Mouse (Mus musculus): ENCODE measurements around the gene St13. TPM values are rescaled to one million over a fixed set of nuclear protein-coding genes. Genes with fewer than 3 reads are reported as not detected.

St13 gene
- polyA plus RNA-seq, 1 experiment = 228 TPM

DNA sequence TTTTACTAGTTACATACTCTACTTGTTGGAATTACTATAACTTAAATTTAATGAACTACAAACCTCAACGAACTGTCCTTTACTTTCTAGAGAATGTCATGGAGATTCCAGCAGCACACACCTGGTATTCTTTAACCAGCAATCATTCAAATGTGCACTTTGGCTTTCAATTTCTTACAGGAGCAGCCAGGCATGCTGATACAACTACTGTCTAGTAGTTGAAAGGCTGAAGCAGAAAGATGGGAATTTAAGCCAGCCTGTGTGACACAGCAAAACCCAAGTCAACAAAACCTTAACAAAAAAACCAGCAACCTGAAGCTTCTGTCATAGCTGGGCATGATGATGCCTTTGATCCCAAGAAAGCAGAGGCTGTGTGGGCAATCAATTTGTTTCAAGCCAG, 37.4 kb downstream of the St13 start:
- Histone ChIP-seq H3K4me3 (no peak overlapping the region), H3ac (ENCODE audit: control insufficient read depth, insufficient read length) (no peak overlapping the region), H3K36me3 (ENCODE audit: control insufficient read depth, insufficient read depth) (peaks cover 47% of the 10 kb centered on the region), H3K4me2 (ENCODE audit: low read depth) (no peak overlapping the region), H3K79me2 (ENCODE audit: control insufficient read depth, insufficient read depth) (peaks cover 28% of the 10 kb centered on the region), H3K27me3 (ENCODE audit: control insufficient read depth, insufficient read depth, insufficient read length) (no peaks in the 10 kb centered on the region)
- no peak for TF ChIP-seq REST (IDR thresholded peaks at IDR 0.05; ENCODE audit: insufficient read depth, insufficient read length)
- no peak for TF ChIP-seq POLR2A (IDR thresholded peaks at IDR 0.05; ENCODE audit: insufficient read length, low read depth)
- no peak for TF ChIP-seq MAX (IDR thresholded peaks at IDR 0.05; ENCODE audit: low read depth)

DNA sequence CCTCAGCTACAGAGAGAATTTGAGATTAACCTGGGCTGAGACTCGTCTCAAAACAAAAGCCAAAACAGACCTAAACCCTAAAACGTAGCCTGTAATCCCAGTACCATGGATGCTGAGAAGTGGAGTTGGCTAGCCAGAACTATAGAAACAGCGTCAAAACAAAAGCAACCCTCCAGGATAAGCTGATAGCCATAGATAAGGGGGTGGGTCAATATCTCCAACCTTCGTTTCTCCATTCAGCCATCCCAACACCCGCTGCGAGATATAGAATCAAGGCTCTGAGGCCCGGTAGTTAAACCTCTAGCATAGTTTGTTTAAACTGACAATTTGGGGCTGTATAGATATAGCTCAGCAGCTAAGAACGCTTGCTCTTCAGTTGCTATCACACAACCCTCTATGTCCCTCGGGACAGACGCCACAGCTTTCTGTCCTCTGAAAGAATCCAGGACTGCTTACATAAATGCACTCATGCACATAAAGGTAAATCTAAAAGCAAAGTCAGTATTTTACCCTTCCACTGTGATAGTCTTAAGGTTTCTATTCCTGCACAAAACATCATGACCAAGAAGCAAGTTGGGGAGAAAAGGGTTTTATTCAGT, 38.4 kb downstream of the St13 start:
- H3K4me2 ChIP-seq (ENCODE audit: low read depth) = peak overlapping the region; percentile 93
- H3K36me3 ChIP-seq (ENCODE audit: control insufficient read depth, insufficient read depth) = peaks cover 37% of the 10 kb centered on the region
- no peak overlapping the region for H3K4me3 ChIP-seq
- H3K79me2 ChIP-seq (ENCODE audit: control insufficient read depth, insufficient read depth) = peaks cover 29% of the 10 kb centered on the region
- TF ChIP-seq TCF12 (IDR thresholded peaks at IDR 0.05; ENCODE audit: insufficient read depth, poor library complexity, severe bottlenecking) (no peak), USF1 (IDR thresholded peaks at IDR 0.05; ENCODE audit: low read depth) (no peak), POLR2AphosphoS2 (IDR thresholded peaks at IDR 0.05; ENCODE audit: insufficient read length, low read depth) (no peak), POLR2A (IDR thresholded peaks at IDR 0.05; ENCODE audit: insufficient read length, low read depth) (no peak), TCF3 (IDR thresholded peaks at IDR 0.05; ENCODE audit: insufficient read length, low read depth) (no peak), MYOG (IDR thresholded peaks at IDR 0.05; ENCODE audit: control insufficient read depth in 1 of 3, insufficient read depth in 1 of 3, insufficient read length in 2 of 3, low read depth in 2 of 3) (no peak), REST (IDR thresholded peaks at IDR 0.05; ENCODE audit: insufficient read depth, insufficient read length) (no peak), SRF (IDR thresholded peaks at IDR 0.05; ENCODE audit: control insufficient read depth, insufficient read length, low read depth) (no peak), MAX (IDR thresholded peaks at IDR 0.05; ENCODE audit: low read depth) (no peak), E2F4 (IDR thresholded peaks at IDR 0.05; ENCODE audit: insufficient read depth) (no peak), CEBPB (IDR thresholded peaks at IDR 0.05; ENCODE audit: insufficient read depth, poor library complexity, severe bottlenecking) (no peak), MYOD1 (IDR thresholded peaks at IDR 0.05; ENCODE audit: control insufficient read depth in 1 of 3, insufficient read length in 2 of 3, low read depth in 2 of 3) (no peak)
- H3ac ChIP-seq (ENCODE audit: control insufficient read depth, insufficient read length) = no peak overlapping the region
- H3K27me3 ChIP-seq (ENCODE audit: control insufficient read depth, insufficient read depth, insufficient read length) = no peaks in the 10 kb centered on the region

DNA sequence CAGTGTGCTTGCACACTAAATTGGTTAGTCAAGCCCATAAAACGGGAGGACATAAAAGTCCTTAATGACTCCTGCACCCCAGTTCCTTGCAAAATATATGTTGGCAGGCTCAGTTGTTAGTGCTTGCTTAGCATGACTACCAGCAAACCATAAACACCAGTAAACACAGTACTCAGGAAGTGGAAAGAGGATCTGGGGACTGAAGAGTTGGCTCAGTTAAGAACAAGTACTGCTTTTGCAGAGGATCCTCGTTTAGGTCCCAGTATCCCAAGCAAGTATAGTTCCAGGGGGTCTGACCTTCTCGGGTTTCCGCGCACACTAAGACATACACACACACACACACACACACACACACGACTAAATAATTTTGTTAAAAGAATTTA, 38.9 kb downstream of the St13 start:
- TF ChIP-seq CEBPB (IDR thresholded peaks at IDR 0.05; ENCODE audit: insufficient read depth, poor library complexity, severe bottlenecking) (no peak), E2F4 (IDR thresholded peaks at IDR 0.05; ENCODE audit: insufficient read depth) (no peak), REST (IDR thresholded peaks at IDR 0.05; ENCODE audit: insufficient read depth, insufficient read length) (no peak), MAX (IDR thresholded peaks at IDR 0.05; ENCODE audit: low read depth) (no peak), POLR2A (IDR thresholded peaks at IDR 0.05; ENCODE audit: insufficient read length, low read depth) (no peak), POLR2AphosphoS2 (IDR thresholded peaks at IDR 0.05; ENCODE audit: insufficient read length, low read depth) (no peak), MYOG (IDR thresholded peaks at IDR 0.05; ENCODE audit: control insufficient read depth in 1 of 3, insufficient read depth in 1 of 3, insufficient read length in 2 of 3, low read depth in 2 of 3) (no peak), MYOD1 (IDR thresholded peaks at IDR 0.05; ENCODE audit: control insufficient read depth in 1 of 3, insufficient read length in 2 of 3, low read depth in 2 of 3) (no peak), TCF12 (IDR thresholded peaks at IDR 0.05; ENCODE audit: insufficient read depth, poor library complexity, severe bottlenecking) (no peak), TCF3 (IDR thresholded peaks at IDR 0.05; ENCODE audit: insufficient read length, low read depth) (no peak), USF1 (IDR thresholded peaks at IDR 0.05; ENCODE audit: low read depth) (no peak), SRF (IDR thresholded peaks at IDR 0.05; ENCODE audit: control insufficient read depth, insufficient read length, low read depth) (no peak)
- H3K79me2 ChIP-seq (ENCODE audit: control insufficient read depth, insufficient read depth) = peaks cover 29% of the 10 kb centered on the region
- peaks cover 33% of the 10 kb centered on the region for H3K36me3 ChIP-seq (ENCODE audit: control insufficient read depth, insufficient read depth)
- no peaks in the 10 kb centered on the region for H3K27me3 ChIP-seq (ENCODE audit: control insufficient read depth, insufficient read depth, insufficient read length)
- H3K4me2 ChIP-seq (ENCODE audit: low read depth) = peak overlapping the region; percentile 93
- peak overlapping the region; percentile 41 for H3ac ChIP-seq (ENCODE audit: control insufficient read depth, insufficient read length)
- peak overlapping the region; percentile 53 for H3K4me3 ChIP-seq

DNA sequence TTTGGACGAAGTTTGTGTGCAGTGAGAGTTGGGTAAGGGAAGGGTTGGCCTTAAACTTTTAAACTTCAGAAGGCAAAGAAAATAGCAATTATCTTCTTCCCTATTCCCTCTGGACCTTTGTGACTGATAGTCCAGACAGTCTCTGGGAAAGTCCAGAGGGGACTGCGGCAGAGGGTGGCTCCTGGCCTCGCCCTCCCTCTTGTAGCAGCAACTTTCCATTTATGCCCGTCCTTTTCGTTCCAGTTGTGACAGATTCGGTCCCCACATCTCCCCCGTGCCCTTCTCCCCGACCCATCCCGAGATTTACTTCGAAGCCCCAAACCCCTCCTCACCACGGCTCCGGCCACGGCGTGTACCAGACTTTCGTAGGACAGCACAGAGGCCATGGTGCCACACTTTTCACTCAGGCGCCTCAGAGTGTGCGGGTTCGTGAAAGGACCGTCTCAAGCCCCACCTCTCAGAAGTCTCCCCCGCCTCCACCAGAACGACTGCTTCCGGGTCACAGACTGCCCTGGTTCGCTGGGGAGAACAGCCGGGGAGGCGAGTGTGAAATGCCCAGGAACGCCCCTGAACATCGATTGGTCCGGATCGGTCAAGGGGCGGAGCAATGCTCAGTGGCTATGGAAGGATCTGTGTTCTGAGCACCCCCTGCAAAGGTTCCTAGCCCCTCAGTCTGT, 39.4 kb downstream of the St13 start, which contains the start of gene Slc25a17:
Gene Slc25a17 (minus strand): TSS at position 468 of the 677 bp plus-strand sequence.
- Histone ChIP-seq H3K4me3 (peak within 1 kb of the TSS; percentile 53), H3ac (ENCODE audit: control insufficient read depth, insufficient read length) (peak within 1 kb of the TSS; percentile 41), H3K36me3 (ENCODE audit: control insufficient read depth, insufficient read depth) (peaks cover 27% of the 10 kb centered on the region), H3K27me3 (ENCODE audit: control insufficient read depth, insufficient read depth, insufficient read length) (no peaks in the 10 kb centered on the region), H3K4me2 (ENCODE audit: low read depth) (peak within 1 kb of the TSS; percentile 93), H3K79me2 (ENCODE audit: control insufficient read depth, insufficient read depth) (peaks cover 29% of the 10 kb centered on the region)
- TF ChIP-seq POLR2AphosphoS2 (IDR thresholded peaks at IDR 0.05; ENCODE audit: insufficient read length, low read depth) (peak; percentile 82), POLR2A (IDR thresholded peaks at IDR 0.05; ENCODE audit: insufficient read length, low read depth) (peak; percentile 90), SRF (IDR thresholded peaks at IDR 0.05; ENCODE audit: control insufficient read depth, insufficient read length, low read depth) (no peak), MYOG (IDR thresholded peaks at IDR 0.05; ENCODE audit: control insufficient read depth in 1 of 3, insufficient read depth in 1 of 3, insufficient read length in 2 of 3, low read depth in 2 of 3) (peak in 2 of 3 experiments; percentile 41 to 67), REST (IDR thresholded peaks at IDR 0.05; ENCODE audit: insufficient read depth, insufficient read length) (no peak)

DNA sequence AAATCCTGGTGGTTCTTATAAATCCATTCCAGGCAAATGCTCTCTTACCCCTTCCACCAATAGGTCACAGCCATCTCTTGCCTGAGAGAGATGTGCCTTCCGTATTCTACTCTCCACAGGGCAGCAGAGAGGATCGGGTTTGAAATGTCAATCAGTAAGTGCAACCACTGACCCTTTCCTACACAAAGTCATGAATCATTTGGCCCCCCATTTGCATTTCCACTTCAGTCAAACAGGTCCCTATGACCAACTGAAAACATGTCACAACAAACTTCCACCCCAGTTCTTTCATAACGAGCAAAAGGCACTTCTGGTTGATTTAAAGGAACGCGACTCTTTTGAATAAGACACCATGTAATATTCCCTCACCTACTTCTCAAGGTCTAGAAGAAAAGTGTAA, 40.5 kb downstream of the St13 start:
- Histone ChIP-seq H3K36me3 (ENCODE audit: control insufficient read depth, insufficient read depth) (peaks cover 17% of the 10 kb centered on the region), H3K4me2 (ENCODE audit: low read depth) (peak overlapping the region; percentile 93), H3K27me3 (ENCODE audit: control insufficient read depth, insufficient read depth, insufficient read length) (no peaks in the 10 kb centered on the region), H3ac (ENCODE audit: control insufficient read depth, insufficient read length) (peak overlapping the region; percentile 41), H3K79me2 (ENCODE audit: control insufficient read depth, insufficient read depth) (peaks cover 29% of the 10 kb centered on the region), H3K4me3 (peak overlapping the region; percentile 53)
- no peak for TF ChIP-seq MYOD1 (IDR thresholded peaks at IDR 0.05; ENCODE audit: control insufficient read depth in 1 of 3, insufficient read length in 2 of 3, low read depth in 2 of 3)
- no peak for TF ChIP-seq E2F4 (IDR thresholded peaks at IDR 0.05; ENCODE audit: insufficient read depth)
- TF ChIP-seq CEBPB (IDR thresholded peaks at IDR 0.05; ENCODE audit: insufficient read depth, poor library complexity, severe bottlenecking) = no peak
